Mouse (Mus musculus) spleen, adult 2 months (tissue): ENCODE results near the gene Slc36a2.

ENCODE experiments used
- CTCF ChIP-seq: fragments of 200-500 bp; IDR thresholded peaks from 2 replicates; pipeline ENCODE4 v1.5.1; 2011; ENCODE audit warnings: mild to moderate bottlenecking, inconsistent platforms; ENCODE audit not compliant: insufficient read depth, insufficient read length, insufficient replicate concordance; ENCODE audit errors: extremely low read depth
- POLR2A ChIP-seq: fragments of 200-500 bp; IDR thresholded peaks from 2 replicates; pipeline ENCODE4 v1.6.1; 2011; ENCODE audit warnings: low read depth, low read length, inconsistent platforms

- TF ChIP-seq CTCF = no peak
- TF ChIP-seq POLR2A = no peak
Measured at GRCm38 (mm10) chr11:55151608-55152007, 33.3 kb downstream of the Slc36a2 start, which contains the start of gene Slc36a3.
